Mouse (Mus musculus) myocyte (in vitro differentiated cells): ENCODE measurements at regions not wholly inside any gene's neighbourhood (a gene's known extent, or its start where the extent isn't known, plus 50 kb on each side); places are given as distances from the start of the nearest gene placed in this dataset.

Experiments used
- H3K27me3 ChIP-seq: one replicate; pipeline ENCODE4 v1.6.1; 2011; ENCODE audit not compliant: control insufficient read depth, insufficient read depth, insufficient read length
- H3K36me3 ChIP-seq: one replicate; pipeline ENCODE4 v1.6.1; 2011; ENCODE audit not compliant: control insufficient read depth, insufficient read depth
- H3K4me2 ChIP-seq: one replicate; pipeline ENCODE4 v1.6.1; 2011; ENCODE audit warnings: low read depth, control low read depth
- H3K4me3 ChIP-seq: one replicate; pipeline ENCODE4 v1.5.1; 2011; ENCODE audit warnings: mild to moderate bottlenecking, control low read depth, moderate library complexity
- H3K79me2 ChIP-seq: one replicate; pipeline ENCODE4 v1.6.1; 2011; ENCODE audit not compliant: control insufficient read depth, insufficient read depth
- H3ac ChIP-seq: one replicate; pipeline ENCODE4 v1.6.1; 2011; ENCODE audit not compliant: control insufficient read depth, insufficient read length
- CEBPB ChIP-seq: IDR thresholded peaks from 2 replicates; pipeline ENCODE4 v1.6.1; 2011; ENCODE audit warnings: mild to moderate bottlenecking, moderate library complexity; ENCODE audit not compliant: poor library complexity, insufficient read depth, severe bottlenecking
- E2F4 ChIP-seq: IDR thresholded peaks from one replicate; pipeline ENCODE4 v1.6.1; 2011; ENCODE audit warnings: mild to moderate bottlenecking, control low read depth, moderate library complexity; ENCODE audit not compliant: insufficient read depth
- MAX ChIP-seq: IDR thresholded peaks from one replicate; pipeline ENCODE4 v1.6.1; 2011; ENCODE audit warnings: low read depth, mild to moderate bottlenecking, control low read depth
- MYOD1 ChIP-seq, 3 experiments: IDR thresholded peaks; one replicate each; pipeline ENCODE4 v1.6.1; 2011; ENCODE audit warnings: control low read depth in 2 of 3, low read depth in 2 of 3, mild to moderate bottlenecking in 2 of 3, moderate library complexity in 1 of 3; ENCODE audit not compliant: insufficient read length in 2 of 3, control insufficient read depth in 1 of 3
- MYOG ChIP-seq, 3 experiments: IDR thresholded peaks; one replicate each; pipeline ENCODE4 v1.6.1; 2011; ENCODE audit warnings: control low read depth in 2 of 3, low read depth in 2 of 3, mild to moderate bottlenecking in 2 of 3; ENCODE audit not compliant: insufficient read length in 2 of 3, control insufficient read depth in 1 of 3, insufficient read depth in 1 of 3
- POLR2A ChIP-seq: IDR thresholded peaks from one replicate; pipeline ENCODE4 v1.6.1; 2011; ENCODE audit warnings: low read depth, mild to moderate bottlenecking, control low read depth, moderate library complexity; ENCODE audit not compliant: insufficient read length
- POLR2AphosphoS2 ChIP-seq: IDR thresholded peaks from one replicate; pipeline ENCODE4 v1.6.1; 2011; ENCODE audit warnings: low read depth, control low read depth; ENCODE audit not compliant: insufficient read length
- REST ChIP-seq: IDR thresholded peaks from one replicate; pipeline ENCODE4 v1.6.1; 2011; ENCODE audit warnings: mild to moderate bottlenecking, control low read depth, moderate library complexity; ENCODE audit not compliant: insufficient read depth, insufficient read length
- SRF ChIP-seq: IDR thresholded peaks from one replicate; pipeline ENCODE4 v1.6.1; 2011; ENCODE audit warnings: low read depth; ENCODE audit not compliant: control insufficient read depth, insufficient read length
- TCF12 ChIP-seq: IDR thresholded peaks from one replicate; pipeline ENCODE4 v1.6.1; 2011; ENCODE audit warnings: mild to moderate bottlenecking, control low read depth; ENCODE audit not compliant: poor library complexity, insufficient read depth, severe bottlenecking
- TCF3 ChIP-seq: IDR thresholded peaks from one replicate; pipeline ENCODE4 v1.6.1; 2011; ENCODE audit warnings: low read depth, control low read depth; ENCODE audit not compliant: insufficient read length
- USF1 ChIP-seq: IDR thresholded peaks from one replicate; pipeline ENCODE4 v1.6.1; 2011; ENCODE audit warnings: low read depth, mild to moderate bottlenecking, control low read depth, moderate library complexity

- no peaks in the 10 kb centered on the region for H3K27me3 ChIP-seq
- H3K4me3 ChIP-seq, result no peak overlapping the region
- no peak for TF ChIP-seq E2F4
- TF ChIP-seq CEBPB, result no peak
- TF ChIP-seq MAX, result no peak
- no peak for TF ChIP-seq TCF12
- no peak for TF ChIP-seq TCF3
- no peak for TF ChIP-seq MYOG (IDR thresholded peaks at IDR 0.05; ENCODE audit: control insufficient read depth in 1 of 3, insufficient read depth in 1 of 3, insufficient read length in 2 of 3, low read depth in 2 of 3)
- no peak for TF ChIP-seq POLR2A
- no peak for TF ChIP-seq POLR2AphosphoS2
- no peak for TF ChIP-seq REST
- TF ChIP-seq USF1, result no peak
- H3K79me2 ChIP-seq, result no peaks in the 10 kb centered on the region
- H3K4me2 ChIP-seq, result no peak overlapping the region
- H3ac ChIP-seq, result no peak overlapping the region
- no peaks in the 10 kb centered on the region for H3K36me3 ChIP-seq
These were observed 400.3 kb downstream of the Fgf9 start for GRCm38 (mm10) chr14:58470678-58471077.

GRCm38 (mm10) chr14:58468451-58468850 is 398.1 kb downstream of the Fgf9 start:
- H3ac ChIP-seq, result no peak overlapping the region
- H3K79me2 ChIP-seq, result no peaks in the 10 kb centered on the region
- no peaks in the 10 kb centered on the region for H3K36me3 ChIP-seq
- no peak overlapping the region for H3K4me2 ChIP-seq
- H3K4me3 ChIP-seq, result no peak overlapping the region
- TF ChIP-seq CEBPB (no peak), POLR2AphosphoS2 (no peak), USF1 (no peak), MAX (no peak), SRF (no peak), E2F4 (no peak), POLR2A (no peak)
- H3K27me3 ChIP-seq, result no peaks in the 10 kb centered on the region

- no peak overlapping the region for H3ac ChIP-seq
- H3K27me3 ChIP-seq, result no peaks in the 10 kb centered on the region
- no peak overlapping the region for H3K4me3 ChIP-seq
- no peak for TF ChIP-seq E2F4
- no peak for TF ChIP-seq TCF3
- no peak for TF ChIP-seq REST
- TF ChIP-seq TCF12, result no peak
- TF ChIP-seq MYOG (IDR thresholded peaks at IDR 0.05; ENCODE audit: control insufficient read depth in 1 of 3, insufficient read depth in 1 of 3, insufficient read length in 2 of 3, low read depth in 2 of 3), result no peak
- no peak for TF ChIP-seq POLR2A
- no peak for TF ChIP-seq MAX
- no peak for TF ChIP-seq SRF
- no peak for TF ChIP-seq USF1
- no peak for TF ChIP-seq CEBPB
- no peak for TF ChIP-seq POLR2AphosphoS2
- no peak for TF ChIP-seq MYOD1 (IDR thresholded peaks at IDR 0.05; ENCODE audit: control insufficient read depth in 1 of 3, insufficient read length in 2 of 3, low read depth in 2 of 3)
- no peaks in the 10 kb centered on the region for H3K79me2 ChIP-seq
- H3K4me2 ChIP-seq, result no peak overlapping the region
- H3K36me3 ChIP-seq, result no peaks in the 10 kb centered on the region
These were observed 397.5 kb downstream of the Fgf9 start for GRCm38 (mm10) chr14:58467856-58468255.

- no peak for TF ChIP-seq MYOG (IDR thresholded peaks at IDR 0.05; ENCODE audit: control insufficient read depth in 1 of 3, insufficient read depth in 1 of 3, insufficient read length in 2 of 3, low read depth in 2 of 3)
- TF ChIP-seq CEBPB, result peak; percentile 89; the same call in 1 of the 2 replicates
- peak in 1 of 3 experiments; percentile 52 for TF ChIP-seq MYOD1 (IDR thresholded peaks at IDR 0.05; ENCODE audit: control insufficient read depth in 1 of 3, insufficient read length in 2 of 3, low read depth in 2 of 3)
- TF ChIP-seq TCF12, result peak; percentile 6
- no peak overlapping the region for H3K4me3 ChIP-seq
- no peak overlapping the region for H3K4me2 ChIP-seq
- H3K27me3 ChIP-seq, result no peaks in the 10 kb centered on the region
- H3K36me3 ChIP-seq, result no peaks in the 10 kb centered on the region
- no peaks in the 10 kb centered on the region for H3K79me2 ChIP-seq
- H3ac ChIP-seq, result no peak overlapping the region
These were observed 376.5 kb downstream of the Fgf9 start for GRCm38 (mm10) chr14:58446776-58447354.

- H3K4me3 ChIP-seq, result no peak overlapping the region
- H3ac ChIP-seq, result no peak overlapping the region
- TF ChIP-seq MAX (no peak), REST (no peak), POLR2AphosphoS2 (no peak)
- H3K36me3 ChIP-seq, result no peaks in the 10 kb centered on the region
- no peaks in the 10 kb centered on the region for H3K27me3 ChIP-seq
- no peak overlapping the region for H3K4me2 ChIP-seq
- H3K79me2 ChIP-seq, result no peaks in the 10 kb centered on the region
These were observed 374.1 kb downstream of the Fgf9 start for GRCm38 (mm10) chr14:58444496-58444895.

GRCm38 (mm10) chr14:58442501-58442900 is 372.2 kb downstream of the Fgf9 start:
- TF ChIP-seq TCF12, result no peak
- TF ChIP-seq TCF3, result no peak
- TF ChIP-seq REST, result no peak
- no peak for TF ChIP-seq E2F4
- TF ChIP-seq USF1, result no peak
- no peak for TF ChIP-seq SRF
- no peak for TF ChIP-seq POLR2A
- no peak for TF ChIP-seq POLR2AphosphoS2
- no peak for TF ChIP-seq CEBPB
- no peak for TF ChIP-seq MAX
- TF ChIP-seq MYOD1 (IDR thresholded peaks at IDR 0.05; ENCODE audit: control insufficient read depth in 1 of 3, insufficient read length in 2 of 3, low read depth in 2 of 3), result no peak
- TF ChIP-seq MYOG (IDR thresholded peaks at IDR 0.05; ENCODE audit: control insufficient read depth in 1 of 3, insufficient read depth in 1 of 3, insufficient read length in 2 of 3, low read depth in 2 of 3), result no peak
- H3ac ChIP-seq, result no peak overlapping the region
- no peaks in the 10 kb centered on the region for H3K27me3 ChIP-seq
- no peaks in the 10 kb centered on the region for H3K36me3 ChIP-seq
- H3K79me2 ChIP-seq, result no peaks in the 10 kb centered on the region
- H3K4me3 ChIP-seq, result no peak overlapping the region
- H3K4me2 ChIP-seq, result no peak overlapping the region
